Mouse (Mus musculus) naive thymus-derived CD4-positive, alpha-beta T cell, adult 5 months (primary cell): ENCODE results near the gene Vmn2r56. TPM values are rescaled to one million over a fixed set of nuclear protein-coding genes. Genes with fewer than 3 reads are reported as not detected.

Experiments
- polyA plus RNA-seq: library from polyadenylated mRNA; unstranded; fragments of 100-300 nt; shearing (Covaris generic); gene quantifications from one replicate; pipeline ENCODE4 v1.2.1, GENCODE M21; 2017

The Vmn2r56 gene
- not detected for polyA plus RNA-seq

GRCm38 (mm10) chr7:12734904-12735303, at the start of gene Vmn2r56:
Gene Vmn2r56, minus strand, starts transcription at chr7:12735004.

DNA sequence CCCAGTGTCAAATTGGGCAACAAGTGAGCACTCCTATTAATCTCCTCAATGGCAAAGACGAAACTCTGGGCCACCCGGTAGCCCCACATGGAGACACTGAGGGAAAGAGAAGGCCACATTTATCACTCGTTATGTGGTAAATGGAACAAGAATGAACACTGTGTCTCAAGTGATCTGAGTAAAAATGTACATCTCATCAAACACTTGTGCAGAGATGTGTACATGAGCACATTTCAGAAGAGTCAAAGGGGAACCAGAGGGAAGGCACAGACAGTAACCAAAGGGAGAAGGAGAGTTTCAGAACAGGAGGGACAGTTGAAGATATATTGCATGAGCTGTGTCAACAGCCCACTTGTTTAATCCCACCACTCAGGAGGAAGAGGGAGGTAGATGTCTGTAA, 49.9 kb downstream of the Vmn2r56 start, which contains the start of gene Vmn2r55:
Gene Vmn2r55 (minus strand): TSS at position 101 of the 400 bp plus-strand sequence.

GRCm38 (mm10) chr7:12640219-12640618, 94.6 kb downstream of the Vmn2r56 start, which contains the start of gene Vmn2r54:
Gene Vmn2r54, minus strand, starts transcription at chr7:12640319.

Other genes with a start within 250 kb of the Vmn2r56 start
- not detected for gene 2900092C05Rik, start 222.5 kb downstream of the Vmn2r56 start, polyA plus RNA-seq
- gene Vmn2r53, start 126.2 kb downstream of the Vmn2r56 start, polyA plus RNA-seq, result 0.04 TPM
- not detected for gene Vmn2r54, start 94.7 kb downstream of the Vmn2r56 start, polyA plus RNA-seq
- not detected for gene Vmn2r55, start 50.0 kb downstream of the Vmn2r56 start, polyA plus RNA-seq
- 5.4 TPM for gene Zscan18, start 68.6 kb upstream of the Vmn2r56 start, polyA plus RNA-seq
- gene Zfp329, start 83.9 kb upstream of the Vmn2r56 start, polyA plus RNA-seq, result 7.9 TPM
- gene Zfp110, start 99.8 kb upstream of the Vmn2r56 start, polyA plus RNA-seq, result 85.4 TPM
- 0.50 TPM for gene Zfp128, start 146.2 kb upstream of the Vmn2r56 start, polyA plus RNA-seq
- gene Zscan22, start 162.8 kb upstream of the Vmn2r56 start, polyA plus RNA-seq, result 4.0 TPM
- 1,269 TPM for gene Rps5, start 187.3 kb upstream of the Vmn2r56 start, polyA plus RNA-seq
- not detected for gene Rnf225, start 192.4 kb upstream of the Vmn2r56 start, polyA plus RNA-seq
- gene Zfp324, start 230.8 kb upstream of the Vmn2r56 start, polyA plus RNA-seq, result 3.0 TPM
- gene Zfp446, start 242.8 kb upstream of the Vmn2r56 start, polyA plus RNA-seq, result 5.8 TPM